Mouse (Mus musculus): ENCODE results near the gene Atp6v1a. TPM values are rescaled to one million over a fixed set of nuclear protein-coding genes. Genes with fewer than 3 reads are reported as not detected.
A peak's percentile ranks its signal among the peaks of the same experiment; 100 is the strongest.

The Atp6v1a gene
- polyA plus RNA-seq, 1 experiment from 2014 or later = 123 TPM

DNA sequence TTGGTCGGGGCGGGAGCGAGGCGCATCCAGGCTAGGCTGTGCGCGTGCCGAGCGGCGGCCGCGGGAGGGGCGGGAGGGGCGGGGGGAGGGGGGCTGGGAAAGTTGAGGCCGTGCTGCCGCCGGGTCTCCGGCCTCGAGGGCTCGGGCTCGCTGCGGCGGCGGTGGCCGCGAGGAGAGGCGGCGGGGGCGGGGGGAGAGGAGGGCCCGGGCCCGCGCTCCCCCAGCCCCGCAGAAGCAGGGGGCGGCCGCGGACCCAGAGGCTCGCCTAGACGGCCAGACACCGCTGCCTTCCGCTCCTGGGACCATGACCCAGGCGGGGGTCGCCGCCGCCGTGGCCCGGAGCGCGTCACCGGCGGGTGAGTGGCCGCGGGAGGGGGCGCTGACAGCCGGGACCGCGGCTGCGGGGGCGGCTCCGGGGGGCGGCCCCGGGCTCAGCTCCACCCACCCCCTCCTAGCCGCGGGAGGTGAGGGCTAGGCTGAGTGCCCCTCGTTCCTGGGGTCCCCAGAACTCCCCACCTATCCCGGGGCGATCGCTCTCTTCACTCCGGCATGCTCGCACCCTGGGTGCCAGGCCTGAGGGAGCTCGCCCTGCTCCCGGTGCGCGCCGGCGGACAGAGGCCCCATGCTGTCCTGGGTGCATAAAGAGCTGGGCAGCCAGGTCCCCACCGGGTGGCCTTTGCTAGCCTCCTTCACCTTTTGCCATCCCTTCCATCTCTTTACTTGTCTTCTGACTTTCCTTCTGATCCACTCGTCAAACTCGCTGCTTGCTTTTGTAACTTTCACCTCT lies 33.8 kb upstream of the Atp6v1a start, which contains the start of gene Usf3:
TSS of gene Usf3 (plus strand) at position 92 of the 787 bp plus-strand sequence.
- H3K4me1 ChIP-seq (ENCODE audit: insufficient read depth, low read length) = peaks cover 17% of the 10 kb centered on the region
- peak within 1 kb of the TSS; percentile 96 for H3K27ac ChIP-seq (ENCODE audit: low read length)
- H3K9me3 ChIP-seq (ENCODE audit: low read length) = no peaks in the 10 kb centered on the region
- WGBS = under 1% methylated on average over 46 of the region's 77 CpGs
- peak within 1 kb of the TSS; percentile 92 for H3K4me3 ChIP-seq (ENCODE audit: low read length)
- H3K4me2 ChIP-seq (replicated peaks; ENCODE audit: low read depth, low read length) = peak within 1 kb of the TSS; percentile 69
- no peaks in the 10 kb centered on the region for H3K27me3 ChIP-seq (ENCODE audit: insufficient read depth, low read length)
- peak within 1 kb of the TSS; percentile 99 for H3K9ac ChIP-seq (replicated peaks; ENCODE audit: low read length)
- peak; percentile 74 for ATAC-seq (ENCODE audit: low FRiP score, low TSS enrichment)
- no peaks in the 10 kb centered on the region for H3K36me3 ChIP-seq (ENCODE audit: insufficient read depth, low read length)

DNA sequence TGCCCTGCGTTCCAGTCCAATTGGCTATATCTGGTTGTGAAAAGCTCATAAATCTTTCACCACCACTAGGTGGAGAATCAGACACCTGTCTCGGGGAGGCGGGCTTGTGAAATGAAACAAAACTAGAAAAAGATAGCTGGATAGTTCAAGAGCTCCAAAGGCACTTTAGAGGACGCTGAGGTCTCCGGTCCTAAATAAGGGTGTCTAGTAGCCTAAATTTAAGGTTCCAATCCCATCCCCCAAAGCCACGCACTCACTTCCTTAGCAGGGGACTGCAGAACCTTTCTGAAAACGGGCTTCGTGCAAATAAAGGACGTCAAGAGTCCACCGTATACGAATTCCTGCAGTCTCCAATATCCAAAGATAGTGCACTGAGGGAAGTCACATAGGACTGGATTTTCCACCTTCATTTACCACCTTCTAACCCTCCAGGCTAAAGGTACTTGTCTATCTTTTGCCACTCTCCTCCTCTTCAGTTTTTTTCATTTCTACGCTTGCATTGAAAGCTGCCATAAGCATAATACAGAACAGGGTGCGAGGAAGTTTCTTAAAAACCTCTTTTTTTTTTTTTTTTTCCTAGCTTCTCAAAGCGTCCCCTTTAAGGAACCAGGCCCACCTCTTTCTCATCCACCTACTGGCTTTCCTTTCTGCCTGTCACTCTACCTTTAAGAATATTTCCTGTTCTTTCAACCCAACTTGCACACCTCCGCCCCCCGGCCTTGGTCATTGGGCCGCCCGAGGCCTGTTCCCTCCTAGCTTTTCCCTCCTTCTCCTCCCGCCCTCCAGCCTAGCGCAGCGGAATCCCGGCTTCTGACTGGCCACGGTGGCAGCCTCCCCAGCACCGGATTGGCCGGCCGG lies 33.0 kb upstream of the Atp6v1a start:
- Histone ChIP-seq H3K4me1 (ENCODE audit: insufficient read depth, low read length) (peaks cover 17% of the 10 kb centered on the region), H3K27ac (ENCODE audit: low read length) (peak overlapping the region; percentile 90), H3K4me3 (ENCODE audit: low read length) (peak overlapping the region; percentile 92), H3K9me3 (ENCODE audit: low read length) (no peaks in the 10 kb centered on the region), H3K27me3 (ENCODE audit: insufficient read depth, low read length) (no peaks in the 10 kb centered on the region), H3K9ac (replicated peaks; ENCODE audit: low read length) (peak overlapping the region; percentile 62), H3K36me3 (ENCODE audit: insufficient read depth, low read length) (no peaks in the 10 kb centered on the region), H3K4me2 (replicated peaks; ENCODE audit: low read depth, low read length) (peak overlapping the region; percentile 69)
- ATAC-seq (ENCODE audit: low FRiP score, low TSS enrichment) = peak; percentile 100
- WGBS = under 1% methylated on average over 26 of the region's 26 CpGs

GRCm38 (mm10) chr16:44168990-44169389 lies 29.5 kb upstream of the Atp6v1a start:
- Histone ChIP-seq H3K4me2 (replicated peaks; ENCODE audit: low read depth, low read length) (no peak overlapping the region), H3K27me3 (ENCODE audit: insufficient read depth, low read length) (no peaks in the 10 kb centered on the region), H3K9ac (replicated peaks; ENCODE audit: low read length) (no peak overlapping the region), H3K4me3 (ENCODE audit: low read length) (no peak overlapping the region), H3K36me3 (ENCODE audit: insufficient read depth, low read length) (no peaks in the 10 kb centered on the region), H3K4me1 (ENCODE audit: insufficient read depth, low read length) (peaks cover 2% of the 10 kb centered on the region), H3K9me3 (ENCODE audit: low read length) (no peaks in the 10 kb centered on the region), H3K27ac (ENCODE audit: low read length) (no peak overlapping the region)
- 81% methylated on average over 4 of the region's 4 CpGs for WGBS
- ATAC-seq (ENCODE audit: low FRiP score, low TSS enrichment) = no peak

DNA sequence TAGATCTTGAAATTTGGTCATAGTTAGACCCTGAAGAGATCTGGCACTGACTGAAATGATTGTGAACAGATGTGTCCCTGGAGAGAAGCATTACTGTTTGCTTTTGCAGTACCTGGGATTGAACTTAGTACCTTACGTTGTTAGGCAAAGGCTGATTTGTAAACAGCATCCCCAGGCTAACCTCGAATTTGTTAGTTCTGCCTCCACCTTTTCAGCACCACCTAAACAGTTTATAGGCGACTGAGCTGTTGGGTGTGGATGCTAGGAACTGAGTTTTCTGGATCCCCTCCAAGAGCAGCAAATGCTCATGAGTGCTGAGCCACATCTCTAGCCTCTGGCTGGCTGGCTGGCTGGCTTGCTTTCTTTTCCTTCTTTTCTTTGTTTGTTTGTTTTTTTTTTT lies 25.7 kb upstream of the Atp6v1a start:
- WGBS = 53% methylated on average over 3 of the region's 3 CpGs
- H3K36me3 ChIP-seq (ENCODE audit: insufficient read depth, low read length) = 0 out of 2 replicates have a peak, but pooled peaks cover 2% of the 10 kb centered on the region
- ATAC-seq (ENCODE audit: low FRiP score, low TSS enrichment) = no peak
- H3K9me3 ChIP-seq (ENCODE audit: low read length) = no peaks in the 10 kb centered on the region
- no peak overlapping the region for H3K9ac ChIP-seq (replicated peaks; ENCODE audit: low read length)
- H3K27me3 ChIP-seq (ENCODE audit: insufficient read depth, low read length) = no peaks in the 10 kb centered on the region
- H3K4me2 ChIP-seq (replicated peaks; ENCODE audit: low read depth, low read length) = no peak overlapping the region
- no peak overlapping the region for H3K27ac ChIP-seq (ENCODE audit: low read length)
- H3K4me1 ChIP-seq (ENCODE audit: insufficient read depth, low read length) = no peaks in the 10 kb centered on the region
- H3K4me3 ChIP-seq (ENCODE audit: low read length) = no peak overlapping the region

GRCm38 (mm10) chr16:44163831-44164230 lies 24.3 kb upstream of the Atp6v1a start:
- no peak overlapping the region for H3K4me2 ChIP-seq (replicated peaks; ENCODE audit: low read depth, low read length)
- no peaks in the 10 kb centered on the region for H3K27me3 ChIP-seq (ENCODE audit: insufficient read depth, low read length)
- H3K27ac ChIP-seq (ENCODE audit: low read length) = no peak overlapping the region
- ATAC-seq (ENCODE audit: low FRiP score, low TSS enrichment) = no peak
- no peak overlapping the region for H3K9ac ChIP-seq (replicated peaks; ENCODE audit: low read length)
- WGBS = 87% methylated on average over 2 of the region's 2 CpGs
- H3K4me3 ChIP-seq (ENCODE audit: low read length) = no peak overlapping the region
- peaks cover 8% of the 10 kb centered on the region for H3K36me3 ChIP-seq (ENCODE audit: insufficient read depth, low read length)
- no peaks in the 10 kb centered on the region for H3K4me1 ChIP-seq (ENCODE audit: insufficient read depth, low read length)
- no peaks in the 10 kb centered on the region for H3K9me3 ChIP-seq (ENCODE audit: low read length)

DNA sequence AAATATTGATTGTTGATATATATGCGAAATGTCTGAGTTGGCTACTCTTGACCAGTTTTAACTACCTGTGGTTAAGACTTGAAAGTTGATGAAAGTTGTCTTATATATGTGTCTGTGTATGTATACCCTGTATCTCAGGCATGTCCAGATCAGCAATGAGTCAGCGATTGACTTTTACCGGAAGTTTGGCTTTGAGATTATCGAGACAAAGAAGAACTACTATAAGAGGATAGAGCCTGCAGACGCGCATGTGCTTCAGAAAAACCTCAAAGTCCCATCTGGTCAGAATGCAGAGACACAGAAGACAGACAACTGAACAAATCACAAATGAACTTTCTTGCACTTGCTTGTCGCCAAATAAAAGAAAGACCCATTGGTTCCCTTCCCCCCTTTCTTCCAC lies 19.8 kb upstream of the Atp6v1a start:
- peaks cover 19% of the 10 kb centered on the region for H3K36me3 ChIP-seq (ENCODE audit: insufficient read depth, low read length)
- no peaks in the 10 kb centered on the region for H3K9me3 ChIP-seq (ENCODE audit: low read length)
- no peak overlapping the region for H3K4me3 ChIP-seq (ENCODE audit: low read length)
- H3K4me1 ChIP-seq (ENCODE audit: insufficient read depth, low read length) = no peaks in the 10 kb centered on the region
- ATAC-seq (ENCODE audit: low FRiP score, low TSS enrichment) = no peak
- H3K27me3 ChIP-seq (ENCODE audit: insufficient read depth, low read length) = no peaks in the 10 kb centered on the region
- H3K9ac ChIP-seq (replicated peaks; ENCODE audit: low read length) = no peak overlapping the region
- H3K27ac ChIP-seq (ENCODE audit: low read length) = no peak overlapping the region
- no peak overlapping the region for H3K4me2 ChIP-seq (replicated peaks; ENCODE audit: low read depth, low read length)
- 95% methylated on average over 7 of the region's 7 CpGs for WGBS

DNA sequence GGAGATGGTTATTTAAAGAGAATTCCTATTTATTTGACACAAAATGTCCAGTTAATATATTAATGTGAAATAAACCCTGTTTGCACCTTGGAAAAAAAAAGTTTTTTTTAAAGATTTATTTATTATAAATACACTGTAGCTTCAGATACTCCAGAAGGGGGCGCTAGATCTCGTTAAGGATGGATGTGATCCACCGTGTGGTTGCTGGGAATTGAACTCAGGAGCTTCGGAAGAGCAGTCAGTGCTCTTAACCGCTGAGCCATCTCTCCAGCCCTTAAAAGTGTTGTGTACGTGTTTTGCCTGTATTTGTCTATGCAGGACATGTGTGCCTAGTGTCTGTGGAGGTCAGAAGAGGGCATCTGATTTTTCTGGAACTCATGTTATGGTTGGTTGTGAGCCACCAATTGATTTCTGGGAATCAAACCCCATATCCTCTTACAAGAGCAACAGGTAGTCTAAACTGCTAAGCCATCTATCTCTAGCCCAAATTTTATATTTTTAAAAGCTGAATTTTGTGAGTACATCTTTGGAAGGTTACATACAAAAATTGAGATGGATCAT lies 15.1 kb upstream of the Atp6v1a start:
- no peak overlapping the region for H3K4me2 ChIP-seq (replicated peaks; ENCODE audit: low read depth, low read length)
- H3K27me3 ChIP-seq (ENCODE audit: insufficient read depth, low read length) = no peaks in the 10 kb centered on the region
- H3K36me3 ChIP-seq (ENCODE audit: insufficient read depth, low read length) = peaks cover 17% of the 10 kb centered on the region
- no peaks in the 10 kb centered on the region for H3K9me3 ChIP-seq (ENCODE audit: low read length)
- no peak for ATAC-seq (ENCODE audit: low FRiP score, low TSS enrichment)
- no peaks in the 10 kb centered on the region for H3K4me1 ChIP-seq (ENCODE audit: insufficient read depth, low read length)
- no peak overlapping the region for H3K4me3 ChIP-seq (ENCODE audit: low read length)
- 70% methylated on average over 6 of the region's 6 CpGs for WGBS
- H3K27ac ChIP-seq (ENCODE audit: low read length) = no peak overlapping the region
- H3K9ac ChIP-seq (replicated peaks; ENCODE audit: low read length) = no peak overlapping the region

GRCm38 (mm10) chr16:44149002-44149767 lies 9.7 kb upstream of the Atp6v1a start:
- no peak for ATAC-seq (ENCODE audit: low FRiP score, low TSS enrichment)
- no peak overlapping the region for H3K4me2 ChIP-seq (replicated peaks; ENCODE audit: low read depth, low read length)
- H3K36me3 ChIP-seq (ENCODE audit: insufficient read depth, low read length) = no peaks in the 10 kb centered on the region
- 79% methylated on average over 1 of the region's 1 CpGs for WGBS
- no peak overlapping the region for H3K27ac ChIP-seq (ENCODE audit: low read length)
- H3K27me3 ChIP-seq (ENCODE audit: insufficient read depth, low read length) = no peaks in the 10 kb centered on the region
- H3K9me3 ChIP-seq (ENCODE audit: low read length) = no peaks in the 10 kb centered on the region
- H3K4me1 ChIP-seq (ENCODE audit: insufficient read depth, low read length) = no peaks in the 10 kb centered on the region
- no peak overlapping the region for H3K4me3 ChIP-seq (ENCODE audit: low read length)
- H3K9ac ChIP-seq (replicated peaks; ENCODE audit: low read length) = no peak overlapping the region

GRCm38 (mm10) chr16:44141483-44141882 lies 2.0 kb upstream of the Atp6v1a start:
- H3K27ac ChIP-seq (ENCODE audit: low read length) = no peak overlapping the region
- H3K9ac ChIP-seq (replicated peaks; ENCODE audit: low read length) = peak overlapping the region; percentile 3; the same call in 1 of the 2 replicates
- WGBS = 43% methylated on average over 6 of the region's 6 CpGs
- H3K4me2 ChIP-seq (replicated peaks; ENCODE audit: low read depth, low read length) = peak overlapping the region; percentile 51
- no peaks in the 10 kb centered on the region for H3K36me3 ChIP-seq (ENCODE audit: insufficient read depth, low read length)
- peak overlapping the region; percentile 8; the same call in 1 of the 2 replicates for H3K4me3 ChIP-seq (ENCODE audit: low read length)
- no peaks in the 10 kb centered on the region for H3K9me3 ChIP-seq (ENCODE audit: low read length)
- H3K27me3 ChIP-seq (ENCODE audit: insufficient read depth, low read length) = no peaks in the 10 kb centered on the region
- ATAC-seq (ENCODE audit: low FRiP score, low TSS enrichment) = no peak
- H3K4me1 ChIP-seq (ENCODE audit: insufficient read depth, low read length) = peaks cover 12% of the 10 kb centered on the region; the same call in 1 of the 2 replicates

Data from kidney, embryonic 16.5 days (tissue).